In the genomic region with DNA sequence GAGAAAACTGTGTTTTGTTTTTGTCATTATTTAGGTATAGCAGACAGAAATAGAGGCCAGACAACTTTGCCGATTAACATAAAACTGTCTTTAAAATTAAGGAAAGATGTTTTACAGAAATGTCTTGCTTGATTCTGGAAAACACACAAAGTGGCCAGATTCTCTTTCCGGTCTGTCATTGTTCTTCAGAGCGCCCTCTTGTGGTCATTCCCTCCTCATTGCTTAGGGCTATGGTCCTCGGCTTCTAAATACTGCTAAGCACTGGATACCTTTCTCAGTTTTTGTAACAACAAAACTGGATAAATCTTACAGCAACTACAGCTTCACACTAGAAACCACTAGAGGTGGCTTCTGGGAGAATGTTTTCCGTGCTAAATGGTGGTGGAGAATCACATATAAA, we compare ENCODE assay signal across 8 mouse cellular contexts.
DNase-seq lines count a peak whose midpoint lies in the region; ATAC-seq and TF ChIP-seq lines count a peak whose summit lies in the region.

No protein-coding gene starts in this region.

- H3K27me3 ChIP-seq in forebrain, embryonic 11.5 days (ENCODE audit: control insufficient read depth, insufficient read depth, low read length) = no peaks in the 10 kb centered on the region
- H3K27me3 ChIP-seq in forebrain, embryonic 16.5 days (replicated peaks; ENCODE audit: control insufficient read depth, insufficient read depth, low read length) = no peaks in the 10 kb centered on the region
- no peaks in the 10 kb centered on the region for H3K27me3 ChIP-seq in forebrain, postnatal 0 days (ENCODE audit: insufficient read depth, low read length)
- no peaks in the 10 kb centered on the region for H3K27me3 ChIP-seq in midbrain, embryonic 13.5 days

- H3K4me1 ChIP-seq in forebrain, embryonic 11.5 days (replicated peaks; ENCODE audit: control insufficient read depth, insufficient read depth, low read length) = no peaks in the 10 kb centered on the region
- no peaks in the 10 kb centered on the region for H3K4me1 ChIP-seq in forebrain, embryonic 16.5 days (replicated peaks; ENCODE audit: control insufficient read depth, insufficient read depth, low read length)
- H3K4me1 ChIP-seq in forebrain, postnatal 0 days (ENCODE audit: insufficient read depth) = no peaks in the 10 kb centered on the region
- H3K4me1 ChIP-seq in midbrain, embryonic 13.5 days (replicated peaks) = no peaks in the 10 kb centered on the region

- H3K9me3 ChIP-seq in forebrain, embryonic 11.5 days (ENCODE audit: control insufficient read depth, low read length) = no peaks in the 10 kb centered on the region
- H3K9me3 ChIP-seq in forebrain, embryonic 16.5 days (ENCODE audit: control insufficient read depth, low read length) = no peaks in the 10 kb centered on the region
- no peaks in the 10 kb centered on the region for H3K9me3 ChIP-seq in forebrain, postnatal 0 days (ENCODE audit: low read length)
- H3K9me3 ChIP-seq in midbrain, embryonic 13.5 days = no peaks in the 10 kb centered on the region

- peak; percentile 68 for TF ChIP-seq CTCF in forebrain, postnatal 0 days (IDR thresholded peaks at IDR 0.05; ENCODE audit: low read depth)

- peak; percentile 66 for DNase-seq in forebrain, embryonic 11.5 days (ENCODE audit: low spot score)
- DNase-seq in 3T3-L1 (ENCODE audit: low read depth, low spot score) = peak; percentile 60
- peak; percentile 74 for DNase-seq in adrenal gland, postnatal 14 days
- DNase-seq in forebrain, postnatal 0 days = peak; percentile 81
- peak; percentile 30 for DNase-seq in layer of hippocampus, adult 9-11 months
- no peak for DNase-seq in spleen, adult 12 weeks (ENCODE audit: low spot score)

- WGBS in forebrain, embryonic 11.5 days = 38% methylated on average over 5 of the region's 5 CpGs
- WGBS in forebrain, embryonic 16.5 days = 37% methylated on average over 5 of the region's 5 CpGs
- 30% methylated on average over 5 of the region's 5 CpGs for WGBS in forebrain, postnatal 0 days
- WGBS in midbrain, embryonic 13.5 days = 40% methylated on average over 5 of the region's 5 CpGs

- H3K27ac ChIP-seq in forebrain, embryonic 11.5 days (ENCODE audit: low read depth, low read length) = no peak overlapping the region
- H3K27ac ChIP-seq in forebrain, embryonic 16.5 days (ENCODE audit: low read length) = no peak overlapping the region
- H3K27ac ChIP-seq in forebrain, postnatal 0 days (ENCODE audit: low read depth, low read length) = no peak overlapping the region
- no peak overlapping the region for H3K27ac ChIP-seq in midbrain, embryonic 13.5 days

- no peaks in the 10 kb centered on the region for H3K36me3 ChIP-seq in forebrain, embryonic 11.5 days (ENCODE audit: control insufficient read depth, insufficient read depth, low read length)
- no peaks in the 10 kb centered on the region for H3K36me3 ChIP-seq in forebrain, embryonic 16.5 days (ENCODE audit: control insufficient read depth, insufficient read depth)
- no peaks in the 10 kb centered on the region for H3K36me3 ChIP-seq in forebrain, postnatal 0 days (ENCODE audit: insufficient read depth)
- no peaks in the 10 kb centered on the region for H3K36me3 ChIP-seq in midbrain, embryonic 13.5 days

- H3K4me3 ChIP-seq in forebrain, embryonic 11.5 days (ENCODE audit: low read depth, low read length) = no peak overlapping the region
- H3K4me3 ChIP-seq in forebrain, embryonic 16.5 days (replicated peaks; ENCODE audit: low read length) = no peak overlapping the region
- H3K4me3 ChIP-seq in forebrain, postnatal 0 days (ENCODE audit: low read depth, low read length) = no peak overlapping the region
- H3K4me3 ChIP-seq in midbrain, embryonic 13.5 days (replicated peaks) = no peak overlapping the region

- no peak overlapping the region for H3K4me2 ChIP-seq in forebrain, embryonic 11.5 days (ENCODE audit: low read depth, low read length, severe bottlenecking)
- no peak overlapping the region for H3K4me2 ChIP-seq in forebrain, embryonic 16.5 days (ENCODE audit: low read length)
- H3K4me2 ChIP-seq in forebrain, postnatal 0 days (ENCODE audit: low read depth) = no peak overlapping the region
- no peak overlapping the region for H3K4me2 ChIP-seq in midbrain, embryonic 13.5 days (replicated peaks)

- H3K9ac ChIP-seq in forebrain, embryonic 11.5 days (ENCODE audit: low read length) = no peak overlapping the region
- no peak overlapping the region for H3K9ac ChIP-seq in forebrain, embryonic 16.5 days (replicated peaks; ENCODE audit: low read depth, low read length)
- no peak overlapping the region for H3K9ac ChIP-seq in forebrain, postnatal 0 days
- no peak overlapping the region for H3K9ac ChIP-seq in midbrain, embryonic 13.5 days (replicated peaks)

- no peak for ATAC-seq in forebrain, embryonic 11.5 days (replicated peaks; ENCODE audit: low FRiP score)
- ATAC-seq in forebrain, embryonic 16.5 days = no peak
- no peak; the same call in 1 of the 2 replicates for ATAC-seq in forebrain, postnatal 0 days
- 0 out of 2 replicates have a peak, but pooled peaks have one; percentile 43 for ATAC-seq in midbrain, embryonic 13.5 days
